Mouse (Mus musculus): Measurements from ENCODE around the gene Kcnj15. TPM values are rescaled to one million over a fixed set of nuclear protein-coding genes. Genes with fewer than 3 reads are reported as not detected.
A peak's percentile ranks its signal among the peaks of the same experiment; 100 is the strongest.

Kcnj15 gene
- total RNA-seq (2021): under 1 TPM; 0.21 to 0.30 TPM
- long read RNA-seq, experiment 1: 0 reads
- long read RNA-seq, experiment 2: 0 reads

GRCm38 (mm10) chr16:95257266-95257894 lies at the start of gene Kcnj15:
Gene Kcnj15, plus strand, starts transcription at chr16:95257558.
- DNase-seq (ENCODE audit: low spot score in 2 of 2): no peak

- DNase-seq (ENCODE audit: low spot score in 2 of 2): no peak
These were observed 49.1 kb upstream of the Kcnj15 start for GRCm38 (mm10) chr16:95208243-95208642.

- no peak for DNase-seq (ENCODE audit: low spot score in 2 of 2)
These were observed 48.3 kb upstream of the Kcnj15 start for GRCm38 (mm10) chr16:95209011-95209466.

- no peak for DNase-seq (ENCODE audit: low spot score in 2 of 2)
These were observed 42.8 kb upstream of the Kcnj15 start for GRCm38 (mm10) chr16:95214251-95215197.

- no peak for DNase-seq (ENCODE audit: low spot score in 2 of 2)
These were observed 41.6 kb upstream of the Kcnj15 start for GRCm38 (mm10) chr16:95215782-95216181.

- DNase-seq (ENCODE audit: low spot score in 2 of 2): no peak
These were observed 41.0 kb upstream of the Kcnj15 start for GRCm38 (mm10) chr16:95216346-95216745.

GRCm38 (mm10) chr16:95216824-95217223 lies 40.5 kb upstream of the Kcnj15 start:
- no peak for DNase-seq (ENCODE audit: low spot score in 2 of 2)

GRCm38 (mm10) chr16:95218783-95219182 lies 38.6 kb upstream of the Kcnj15 start:
- DNase-seq (ENCODE audit: low spot score in 2 of 2): no peak

GRCm38 (mm10) chr16:95219459-95219858 lies 37.9 kb upstream of the Kcnj15 start:
- DNase-seq (ENCODE audit: low spot score in 2 of 2): no peak

- DNase-seq (ENCODE audit: low spot score in 2 of 2): no peak
These were observed 36.3 kb upstream of the Kcnj15 start for GRCm38 (mm10) chr16:95221051-95221450.

GRCm38 (mm10) chr16:95222026-95222718 lies 35.2 kb upstream of the Kcnj15 start:
- no peak for DNase-seq (ENCODE audit: low spot score in 2 of 2)

GRCm38 (mm10) chr16:95223435-95223834 lies 33.9 kb upstream of the Kcnj15 start:
- DNase-seq (ENCODE audit: low spot score in 2 of 2): no peak

GRCm38 (mm10) chr16:95225285-95225684 lies 32.1 kb upstream of the Kcnj15 start:
- DNase-seq (ENCODE audit: low spot score in 2 of 2): no peak

- DNase-seq (ENCODE audit: low spot score in 2 of 2): no peak
These were observed 25.6 kb upstream of the Kcnj15 start for GRCm38 (mm10) chr16:95231768-95232167.

- no peak for DNase-seq (ENCODE audit: low spot score in 2 of 2)
These were observed 22.3 kb upstream of the Kcnj15 start for GRCm38 (mm10) chr16:95234891-95235548.

GRCm38 (mm10) chr16:95239209-95239925 lies 18.0 kb upstream of the Kcnj15 start:
- DNase-seq (ENCODE audit: low spot score in 2 of 2): no peak

- DNase-seq (ENCODE audit: low spot score in 2 of 2): no peak
These were observed 16.7 kb upstream of the Kcnj15 start for GRCm38 (mm10) chr16:95240688-95241087.

GRCm38 (mm10) chr16:95241581-95241980 lies 15.8 kb upstream of the Kcnj15 start:
- peak; percentile 7 to 12 for DNase-seq (ENCODE audit: low spot score in 2 of 2)

GRCm38 (mm10) chr16:95242114-95242513 lies 15.2 kb upstream of the Kcnj15 start:
- DNase-seq (ENCODE audit: low spot score in 2 of 2): no peak

GRCm38 (mm10) chr16:95243401-95243800 lies 14.0 kb upstream of the Kcnj15 start:
- no peak for DNase-seq (ENCODE audit: low spot score in 2 of 2)

Measured in left cerebral cortex, adult 18-20 months (tissue).